Mouse (Mus musculus): Measurements from ENCODE around the gene Mob1a. TPM values are rescaled to one million over a fixed set of nuclear protein-coding genes. Genes with fewer than 3 reads are reported as not detected.

Gene Mob1a
- 36.6 and 42.2 TPM in 2 replicates for polyA plus RNA-seq (2015; fragmentation: Nextera tagmentation; extraction: Ambion mirVana)

DNA sequence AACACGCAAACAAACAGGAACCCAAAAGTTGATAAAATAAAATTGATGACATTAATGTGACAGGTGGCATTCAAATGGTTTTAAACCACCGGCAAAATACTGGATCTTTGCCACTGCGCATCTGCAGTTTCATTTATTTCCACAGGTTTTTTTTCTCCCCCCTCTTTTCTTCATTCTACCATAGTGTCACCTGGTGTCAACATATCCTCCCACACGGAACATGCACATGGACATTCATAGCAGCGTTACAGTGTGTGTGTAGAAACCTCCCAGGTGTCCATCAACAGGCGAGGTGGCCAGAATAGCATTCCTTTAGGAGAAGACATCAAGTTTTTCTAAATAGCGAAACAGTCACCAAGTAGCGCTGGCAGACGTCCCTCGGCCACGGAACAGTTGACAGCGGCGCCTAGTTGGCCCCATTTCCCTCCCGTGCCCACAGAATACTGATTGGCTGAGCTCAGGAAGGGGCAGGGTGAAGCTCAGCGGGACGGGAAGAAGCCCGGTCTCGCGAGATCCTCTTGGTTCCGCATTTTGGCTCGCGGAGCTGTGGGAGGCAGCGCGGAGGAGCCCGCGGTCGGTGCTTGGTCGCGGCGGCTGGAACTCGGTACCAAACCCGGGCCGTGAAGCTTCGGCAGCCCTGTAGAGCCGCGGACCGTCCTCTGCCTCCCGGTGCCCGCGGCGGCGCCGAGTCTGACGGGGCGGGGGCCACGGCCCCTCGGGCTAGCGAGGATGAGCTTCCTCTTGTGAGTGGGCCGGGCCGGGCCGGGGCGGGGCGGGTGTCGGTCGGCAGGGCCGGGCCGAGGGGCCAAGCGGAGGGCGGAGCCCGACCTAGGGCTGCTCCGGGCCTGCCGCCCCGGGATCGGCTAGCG, at the start of gene Mob1a, which contains the start of gene Mthfd2:
Gene Mob1a (plus strand): TSS at position 492 of the 869 bp plus-strand sequence.
Gene Mthfd2 (minus strand): TSS at position 384 of the 869 bp plus-strand sequence.

DNA sequence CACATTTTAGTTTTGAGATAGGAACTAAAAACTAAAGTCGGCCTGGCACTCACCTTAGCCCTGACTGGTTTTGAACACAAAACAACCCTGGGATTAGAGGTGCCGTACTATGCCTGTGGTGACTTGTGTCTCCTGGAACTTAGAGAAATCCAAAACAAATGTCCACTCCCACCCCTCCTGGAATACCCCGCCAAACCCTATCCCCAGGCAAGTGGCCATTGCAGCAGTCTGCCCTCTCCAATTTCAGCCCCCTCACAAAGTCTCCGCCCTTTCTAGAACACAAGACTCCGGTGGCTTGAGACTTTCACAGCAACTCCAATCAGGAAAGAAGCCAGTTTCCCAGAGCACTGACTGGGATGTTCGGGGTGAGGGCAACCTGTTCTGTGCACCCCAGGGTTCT, 23.1 kb downstream of the Mob1a start, which contains the start of gene Bola3:
Gene Bola3 (plus strand): TSS at position 275 of the 400 bp plus-strand sequence.

Other genes with a start within 250 kb of the Mob1a start
- gene Pcgf1, start 248.1 kb upstream of the Mob1a start, polyA plus RNA-seq (2015; fragmentation: Nextera tagmentation; extraction: Ambion mirVana): 9.2 and 12.1 TPM in 2 replicates
- gene Lbx2, start 239.6 kb upstream of the Mob1a start, polyA plus RNA-seq (2015; fragmentation: Nextera tagmentation; extraction: Ambion mirVana): 0.21 TPM in 1 of 2 replicates, not detected in the other
- gene Ccdc142, start 224.4 kb upstream of the Mob1a start, polyA plus RNA-seq (2015; fragmentation: Nextera tagmentation; extraction: Ambion mirVana): 0.71 and 0.80 TPM in 2 replicates
- gene Gm42688, start 224.4 kb upstream of the Mob1a start, polyA plus RNA-seq (2015; fragmentation: Nextera tagmentation; extraction: Ambion mirVana): 0.82 and 1.1 TPM in 2 replicates
- gene Mrpl53, start 217.0 kb upstream of the Mob1a start, polyA plus RNA-seq (2015; fragmentation: Nextera tagmentation; extraction: Ambion mirVana): 127 TPM in 2 replicates
- gene Mogs, start 210.5 kb upstream of the Mob1a start, polyA plus RNA-seq (2015; fragmentation: Nextera tagmentation; extraction: Ambion mirVana): 18.7 and 21.6 TPM in 2 replicates
- gene Wbp1, start 204.5 kb upstream of the Mob1a start, polyA plus RNA-seq (2015; fragmentation: Nextera tagmentation; extraction: Ambion mirVana): 48.6 and 53.4 TPM in 2 replicates
- gene Ino80b, start 200.6 kb upstream of the Mob1a start, polyA plus RNA-seq (2015; fragmentation: Nextera tagmentation; extraction: Ambion mirVana): 7.6 and 8.2 TPM in 2 replicates
- 7.2 and 9.3 TPM in 2 replicates for gene Rtkn, start 190.6 kb upstream of the Mob1a start, polyA plus RNA-seq (2015; fragmentation: Nextera tagmentation; extraction: Ambion mirVana)
- gene Wdr54, start 169.6 kb upstream of the Mob1a start, polyA plus RNA-seq (2015; fragmentation: Nextera tagmentation; extraction: Ambion mirVana): 1.6 and 1.8 TPM in 2 replicates
- 0.51 and 0.66 TPM in 2 replicates for gene 1700003E16Rik, start 169.6 kb upstream of the Mob1a start, polyA plus RNA-seq (2015; fragmentation: Nextera tagmentation; extraction: Ambion mirVana)
- 62.5 and 72.3 TPM in 2 replicates for gene Dctn1, start 160.1 kb upstream of the Mob1a start, polyA plus RNA-seq (2015; fragmentation: Nextera tagmentation; extraction: Ambion mirVana)
- 0.17 TPM in 1 of 2 replicates, not detected in the other for gene Slc4a5, start 106.2 kb upstream of the Mob1a start, polyA plus RNA-seq (2015; fragmentation: Nextera tagmentation; extraction: Ambion mirVana)
- 26.2 and 28.9 TPM in 2 replicates for gene Mthfd2, start 108 bp upstream of the Mob1a start, polyA plus RNA-seq (2015; fragmentation: Nextera tagmentation; extraction: Ambion mirVana)
- gene Bola3, start 23.1 kb downstream of the Mob1a start, polyA plus RNA-seq (2015; fragmentation: Nextera tagmentation; extraction: Ambion mirVana): 134 and 157 TPM in 2 replicates
- 16.8 and 19.9 TPM in 2 replicates for gene Tet3, start 133.1 kb downstream of the Mob1a start, polyA plus RNA-seq (2015; fragmentation: Nextera tagmentation; extraction: Ambion mirVana)
- 46.0 and 47.5 TPM in 2 replicates for gene Dguok, start 181.0 kb downstream of the Mob1a start, polyA plus RNA-seq (2015; fragmentation: Nextera tagmentation; extraction: Ambion mirVana)
- 29,390 and 31,333 TPM in 2 replicates for gene Actg2, start 210.2 kb downstream of the Mob1a start, polyA plus RNA-seq (2015; fragmentation: Nextera tagmentation; extraction: Ambion mirVana)
- gene Stambp, start 246.7 kb downstream of the Mob1a start, polyA plus RNA-seq (2015; fragmentation: Nextera tagmentation; extraction: Ambion mirVana): 27.5 and 32.2 TPM in 2 replicates

Measured in urinary bladder, postnatal 0 days (tissue).